Mouse (Mus musculus) lung, adult 2 months (tissue): Measurements from ENCODE around the gene Jup.

Experiments
- CTCF ChIP-seq: fragments of 200-500 bp; IDR thresholded peaks from 2 replicates; pipeline ENCODE4 v1.5.1; 2011; ENCODE audit warnings: mild to moderate bottlenecking, low read length, control low read depth; ENCODE audit not compliant: insufficient read depth
- POLR2A ChIP-seq: fragments of 200-500 bp; IDR thresholded peaks from 2 replicates; pipeline ENCODE4 v1.6.1; 2011; ENCODE audit warnings: low read depth, mild to moderate bottlenecking, control low read depth, low read length, borderline replicate concordance; ENCODE audit errors: extremely low read depth

DNA sequence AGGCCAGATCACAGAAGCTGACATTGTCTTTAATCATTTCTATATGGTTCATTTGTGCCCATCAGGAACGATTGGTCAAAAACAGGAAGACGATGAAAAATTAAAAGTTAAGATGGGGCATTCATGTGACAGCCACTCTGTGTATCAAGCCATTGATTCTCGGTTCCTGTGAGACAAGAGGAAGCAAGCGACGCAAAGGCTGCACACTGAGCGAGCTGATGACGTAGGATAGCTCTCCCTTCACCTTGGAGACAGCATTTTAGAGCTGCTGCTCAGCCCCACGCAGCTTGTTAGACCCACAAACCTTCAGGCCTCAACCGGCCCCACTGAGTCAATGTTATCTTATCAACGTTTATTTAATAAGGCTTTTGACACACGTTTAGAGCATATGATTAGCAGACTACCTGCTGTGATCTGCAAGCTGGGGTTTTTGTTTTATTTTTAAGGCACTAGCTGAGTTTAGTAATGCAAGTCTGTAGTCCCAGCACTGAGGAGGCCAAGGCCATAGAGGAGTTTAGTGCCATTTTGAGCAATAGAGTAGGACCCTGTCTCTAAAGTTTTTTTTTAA lies 72.4 kb downstream of the Jup start:
- TF ChIP-seq POLR2A (no peak), CTCF (no peak)
